Mouse (Mus musculus): ENCODE measurements around the gene Acot1.
"Not testable (repeated sequence)": the region's sequence is repeated elsewhere in the genome, so short reads cannot be mapped to it uniquely, and the experiment has no call there.

Acot1 gene

GRCm38 (mm10) chr12:84020528-84020927 is 11.2 kb downstream of the Acot1 start:
- DNase-seq (ENCODE audit: low read depth, low spot score): not testable (repeated sequence)

GRCm38 (mm10) chr12:84022266-84022665 is 13.0 kb downstream of the Acot1 start:
- not testable (repeated sequence) for DNase-seq (ENCODE audit: low read depth, low spot score)

GRCm38 (mm10) chr12:84023052-84023745 is 13.9 kb downstream of the Acot1 start:
- DNase-seq (ENCODE audit: low read depth, low spot score): no peak

- peak; percentile 76 for DNase-seq (ENCODE audit: low read depth, low spot score)
Observed at GRCm38 (mm10) chr12:84025888-84026287, 16.6 kb downstream of the Acot1 start.

- DNase-seq (ENCODE audit: low read depth, low spot score): not testable (repeated sequence)
Observed at GRCm38 (mm10) chr12:84028328-84028727, 19.0 kb downstream of the Acot1 start.

- DNase-seq (ENCODE audit: low read depth, low spot score): not testable (repeated sequence)
Observed at GRCm38 (mm10) chr12:84029043-84029442, 19.8 kb downstream of the Acot1 start.

- peak; percentile 89 for DNase-seq (ENCODE audit: low read depth, low spot score)
Observed at GRCm38 (mm10) chr12:84030659-84031332, 21.5 kb downstream of the Acot1 start.

GRCm38 (mm10) chr12:84032854-84033253 is 23.6 kb downstream of the Acot1 start:
- no peak for DNase-seq (ENCODE audit: low read depth, low spot score)

GRCm38 (mm10) chr12:84033302-84033701 is 24.0 kb downstream of the Acot1 start:
- DNase-seq (ENCODE audit: low read depth, low spot score): not testable (repeated sequence)

- no peak for DNase-seq (ENCODE audit: low read depth, low spot score)
Observed at GRCm38 (mm10) chr12:84034108-84034507, 24.8 kb downstream of the Acot1 start.

- DNase-seq (ENCODE audit: low read depth, low spot score): peak; percentile 16
Observed at GRCm38 (mm10) chr12:84038241-84038640, 29.0 kb downstream of the Acot1 start, which contains the start of gene Acot4. TSS of gene Acot4 (plus strand) at chr12:84038379.

- peak; percentile 23 for DNase-seq (ENCODE audit: low read depth, low spot score)
Observed at GRCm38 (mm10) chr12:84038691-84039111, 29.4 kb downstream of the Acot1 start, which contains the start of gene Gm49366. TSS of gene Gm49366 (plus strand) at chr12:84038935.

GRCm38 (mm10) chr12:84042248-84042647 is 33.0 kb downstream of the Acot1 start:
- DNase-seq (ENCODE audit: low read depth, low spot score): no peak

GRCm38 (mm10) chr12:84044045-84044444 is 34.8 kb downstream of the Acot1 start:
- no peak for DNase-seq (ENCODE audit: low read depth, low spot score)

GRCm38 (mm10) chr12:84046906-84047305 is 37.6 kb downstream of the Acot1 start:
- DNase-seq (ENCODE audit: low read depth, low spot score): no peak

GRCm38 (mm10) chr12:84050744-84051143 is 41.5 kb downstream of the Acot1 start:
- not testable (repeated sequence) for DNase-seq (ENCODE audit: low read depth, low spot score)

- no peak for DNase-seq (ENCODE audit: low read depth, low spot score)
Observed at GRCm38 (mm10) chr12:84051937-84052474, 42.7 kb downstream of the Acot1 start, which contains the start of gene Acot3. TSS of gene Acot3 (plus strand) at chr12:84052144.

GRCm38 (mm10) chr12:84052609-84053008 is 43.3 kb downstream of the Acot1 start:
- DNase-seq (ENCODE audit: low read depth, low spot score): no peak

GRCm38 (mm10) chr12:84053173-84053572 is 43.9 kb downstream of the Acot1 start:
- no peak for DNase-seq (ENCODE audit: low read depth, low spot score)

GRCm38 (mm10) chr12:84053679-84054391 is 44.5 kb downstream of the Acot1 start:
- DNase-seq (ENCODE audit: low read depth, low spot score): no peak

- peak; percentile 73 for DNase-seq (ENCODE audit: low read depth, low spot score)
Observed at GRCm38 (mm10) chr12:84060946-84061345, 51.7 kb downstream of the Acot1 start.

- DNase-seq (ENCODE audit: low read depth, low spot score): no peak
Observed at GRCm38 (mm10) chr12:84062336-84062735, 53.0 kb downstream of the Acot1 start.
